Mouse (Mus musculus): ENCODE measurements at regions not wholly inside any gene's neighbourhood (a gene's known extent, or its start where the extent isn't known, plus 50 kb on each side); places are given as distances from the start of the nearest gene placed in this dataset.

MicroRNAs in the stretch of these regions (microRNA counts, 519-probe panel; counts per million panel counts)
- microRNA mmu-miR-100 (2,246 counts per million, percentile 34 among the panel's probes with 10 or more counts), microRNA mmu-miR-125b-3p (2,197 counts per million, percentile 32 among the panel's probes with 10 or more counts)

Small RNA genes in the stretch of these regions (microRNA-seq; reads per million reads assigned to microRNA genes)
- gene Mir100 = 2,294 reads per million, percentile 84 among the genes with 10 or more reads in this experiment
- gene Mir125b-1 = 102 reads per million, percentile 54 among the genes with 10 or more reads in this experiment
- gene Mirlet7a-2 = 319 reads per million, percentile 65 among the genes with 10 or more reads in this experiment
